Mouse (Mus musculus): ENCODE data around the gene Adgrb3.

DNA sequence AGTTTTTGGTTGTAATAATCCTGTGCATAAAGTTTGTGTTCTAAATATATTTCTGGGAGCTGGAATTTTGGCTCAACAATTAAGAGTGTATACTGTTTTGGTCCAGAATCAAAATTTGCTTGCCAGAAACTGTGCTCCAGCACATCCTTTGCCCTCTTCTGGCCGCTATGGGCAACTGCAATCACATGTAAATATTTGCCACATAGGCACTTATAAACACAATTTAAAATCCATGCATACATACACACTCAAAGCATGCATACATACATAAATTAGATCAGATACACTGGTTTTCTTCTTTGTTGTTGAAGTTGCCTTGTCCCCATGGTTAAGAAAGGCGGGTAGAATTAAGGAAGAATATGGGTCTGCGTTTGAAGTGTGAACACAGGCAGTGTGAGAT is 132.7 kb downstream of the Adgrb3 start:
- TF ChIP-seq CTCF (IDR thresholded peaks at IDR 0.05; ENCODE audit: insufficient read depth, low read depth, low read length) (no peak), POLR2A (IDR thresholded peaks at IDR 0.05; ENCODE audit: insufficient read depth, low read depth, low read length) (no peak)

All from olfactory bulb, adult 2 months (tissue).